Mouse (Mus musculus) right cerebral cortex, postnatal 10 days (tissue): ENCODE measurements at regions not wholly inside any gene's neighbourhood (a gene's known extent, or its start where the extent isn't known, plus 50 kb on each side); places are given as distances from the start of the nearest gene placed in this dataset.

Experiments used
- DNase-seq, 2 experiments: peaks; one replicate each; pipeline ENCODE4 v3.0.0; 2021; ENCODE audit warnings: low spot score in 2 of 2

- DNase-seq, result no peak
Observed at GRCm38 (mm10) chr3:78412669-78413419, 873.5 kb downstream of the Rapgef2 start.

GRCm38 (mm10) chr3:78411395-78411794 is 874.9 kb downstream of the Rapgef2 start:
- no peak for DNase-seq

- DNase-seq, result no peak
Observed at GRCm38 (mm10) chr3:78409237-78409636, 877.1 kb downstream of the Rapgef2 start.

GRCm38 (mm10) chr3:78405760-78406467 is 880.4 kb downstream of the Rapgef2 start:
- no peak for DNase-seq

- DNase-seq, result peak; percentile 70 to 75
Observed at GRCm38 (mm10) chr3:78358377-78358776, 927.9 kb downstream of the Rapgef2 start.

GRCm38 (mm10) chr3:78339891-78340290 is 946.4 kb downstream of the Rapgef2 start:
- no peak for DNase-seq

GRCm38 (mm10) chr3:78311630-78312406 is 974.5 kb downstream of the Rapgef2 start:
- DNase-seq, result peak; percentile 22 to 35

GRCm38 (mm10) chr3:78300506-78300905 is 985.8 kb downstream of the Rapgef2 start:
- DNase-seq, result no peak

- DNase-seq, result no peak
Observed at GRCm38 (mm10) chr3:78291894-78292293, 994.4 kb downstream of the Rapgef2 start.

GRCm38 (mm10) chr3:78284071-78284470 is 1002.2 kb downstream of the Rapgef2 start:
- DNase-seq, result peak in 1 of 2 experiments; percentile 26

GRCm38 (mm10) chr3:78236920-78237319 is 1049.4 kb downstream of the Rapgef2 start:
- DNase-seq, result peak; percentile 19 to 23

GRCm38 (mm10) chr3:78209729-78210128 is 1076.6 kb downstream of the Rapgef2 start:
- no peak for DNase-seq

GRCm38 (mm10) chr3:78162601-78163000 is 1123.7 kb downstream of the Rapgef2 start:
- no peak for DNase-seq

- DNase-seq, result peak; percentile 42 to 72
Observed at GRCm38 (mm10) chr3:78158450-78158849, 1127.9 kb downstream of the Rapgef2 start.
